Mouse (Mus musculus) neural tube, embryonic 14.5 days (tissue): ENCODE measurements around the gene Tarbp1. TPM values are rescaled to one million over a fixed set of nuclear protein-coding genes. Genes with fewer than 3 reads are reported as not detected.

Experiments used
- ATAC-seq: fragments of 200-750 bp; cut with Nextera tagmentation; 2 replicates; pipeline ENCODE4 v1.8.0; 2017; ENCODE audit warnings: low read depth, mild to moderate bottlenecking, moderate TSS enrichment, moderate library complexity
- H3K27ac ChIP-seq: fragments of 300-500 bp; sonication (generic); 2 replicates; pipeline ENCODE4 v1.5.1; 2014; ENCODE audit warnings: low read depth, mild to moderate bottlenecking, control low read depth, low read length, moderate library complexity, mixed read lengths
- H3K27me3 ChIP-seq: fragments of 300-500 bp; sonication (generic); 2 replicates; pipeline ENCODE4 v1.6.1; 2014; ENCODE audit warnings: low read length; ENCODE audit not compliant: control insufficient read depth, insufficient read depth
- H3K36me3 ChIP-seq: fragments of 300-500 bp; sonication (generic); 2 replicates; pipeline ENCODE4 v1.6.1; 2014; ENCODE audit warnings: low read length, mixed read lengths; ENCODE audit not compliant: control insufficient read depth, insufficient read depth
- H3K4me1 ChIP-seq: fragments of 300-500 bp; sonication (generic); 2 replicates; pipeline ENCODE4 v1.6.1; 2014; ENCODE audit warnings: low read length; ENCODE audit not compliant: control insufficient read depth, insufficient read depth
- H3K4me2 ChIP-seq: fragments of 300-500 bp; sonication (generic); 2 replicates; pipeline ENCODE4 v1.6.1; 2014; ENCODE audit warnings: mild to moderate bottlenecking, low read depth, low read length, control low read depth
- H3K4me3 ChIP-seq: fragments of 300-500 bp; sonication (generic); 2 replicates; pipeline ENCODE4 v1.5.1; 2014; ENCODE audit warnings: low read depth, low read length, control low read depth, mixed read lengths
- H3K9ac ChIP-seq: fragments of 300-500 bp; sonication (generic); replicated peaks from 2 replicates; pipeline ENCODE4 v1.6.1; 2014; ENCODE audit warnings: low read depth, mild to moderate bottlenecking, control low read depth, low read length, mixed read lengths
- H3K9me3 ChIP-seq: fragments of 300-500 bp; sonication (generic); 2 replicates; pipeline ENCODE4 v1.6.1; 2016; ENCODE audit warnings: low read length; ENCODE audit not compliant: control insufficient read depth
- WGBS: fragments of 180-500 bp; shearing (Covaris S2); extraction: QIAGEN DNeasy Blood & Tissue Kit; methylation state at CpG from one replicate; pipeline ENCODE4 v1.1.7; 2014; 5-methylcytosine and 5-hydroxymethylcytosine counted together
- polyA plus RNA-seq: library from polyadenylated mRNA; unstranded; fragments of >200 nt; fragmentation: Nextera tagmentation; extraction: Ambion mirVana; gene quantifications from 2 replicates; pipeline ENCODE4 v1.2.1, GENCODE M21; 2014

Tarbp1 gene
- polyA plus RNA-seq = 2.7 TPM in 2 replicates

GRCm38 (mm10) chr8:126474299-126475187 is at the start of gene Tarbp1:
Gene Tarbp1, minus strand, starts transcription at chr8:126475065.
- H3K4me1 ChIP-seq = peaks cover 9% of the 10 kb centered on the region
- no peaks in the 10 kb centered on the region for H3K27me3 ChIP-seq
- peaks cover 10% of the 10 kb centered on the region; the same call in 1 of the 2 replicates for H3K36me3 ChIP-seq
- H3K4me2 ChIP-seq = peak within 1 kb of the TSS; percentile 66
- under 1% methylated on average over 118 of the region's 124 CpGs for WGBS
- peak within 1 kb of the TSS; percentile 82 for H3K27ac ChIP-seq
- peak; percentile 94 for ATAC-seq
- peak within 1 kb of the TSS; percentile 86 for H3K4me3 ChIP-seq
- no peaks in the 10 kb centered on the region for H3K9me3 ChIP-seq
- H3K9ac ChIP-seq = peak within 1 kb of the TSS; percentile 64

- Histone ChIP-seq H3K9me3 (no peaks in the 10 kb centered on the region), H3K36me3 (no peaks in the 10 kb centered on the region), H3K9ac (no peak overlapping the region), H3K27me3 (no peaks in the 10 kb centered on the region), H3K27ac (peak overlapping the region; percentile 34; the same call in 1 of the 2 replicates), H3K4me3 (no peak overlapping the region), H3K4me1 (peaks cover 3% of the 10 kb centered on the region; the same call in 1 of the 2 replicates), H3K4me2 (no peak overlapping the region)
- 72% methylated on average over 18 of the region's 18 CpGs for WGBS
- ATAC-seq = no peak
Measured at GRCm38 (mm10) chr8:126524233-126524985, 49.5 kb upstream of the Tarbp1 start.

GRCm38 (mm10) chr8:126523060-126523574 is 48.3 kb upstream of the Tarbp1 start:
- no peaks in the 10 kb centered on the region for H3K9me3 ChIP-seq
- peaks cover 3% of the 10 kb centered on the region; the same call in 1 of the 2 replicates for H3K4me1 ChIP-seq
- no peak overlapping the region for H3K9ac ChIP-seq
- no peaks in the 10 kb centered on the region for H3K36me3 ChIP-seq
- no peak for ATAC-seq
- H3K27ac ChIP-seq = no peak overlapping the region
- H3K4me2 ChIP-seq = no peak overlapping the region
- H3K4me3 ChIP-seq = no peak overlapping the region
- 83% methylated on average over 11 of the region's 11 CpGs for WGBS
- H3K27me3 ChIP-seq = no peaks in the 10 kb centered on the region

- H3K27me3 ChIP-seq = no peaks in the 10 kb centered on the region
- H3K9ac ChIP-seq = no peak overlapping the region
- WGBS = 93% methylated on average over 4 of the region's 4 CpGs
- peaks cover 7% of the 10 kb centered on the region; the same call in 1 of the 2 replicates for H3K4me1 ChIP-seq
- H3K36me3 ChIP-seq = no peaks in the 10 kb centered on the region
- H3K4me3 ChIP-seq = no peak overlapping the region
- no peak overlapping the region for H3K4me2 ChIP-seq
- no peak for ATAC-seq
- no peaks in the 10 kb centered on the region for H3K9me3 ChIP-seq
- no peak overlapping the region for H3K27ac ChIP-seq
Measured at GRCm38 (mm10) chr8:126519447-126519975, 44.6 kb upstream of the Tarbp1 start.

- H3K9ac ChIP-seq = peak overlapping the region; percentile 32; the same call in 1 of the 2 replicates
- no peaks in the 10 kb centered on the region for H3K27me3 ChIP-seq
- 5% methylated on average over 27 of the region's 27 CpGs for WGBS
- H3K27ac ChIP-seq = peak overlapping the region; percentile 87
- H3K9me3 ChIP-seq = no peaks in the 10 kb centered on the region
- peak overlapping the region; percentile 47 for H3K4me2 ChIP-seq
- no peaks in the 10 kb centered on the region for H3K36me3 ChIP-seq
- peak; percentile 84 for ATAC-seq
- peak overlapping the region; percentile 16 for H3K4me3 ChIP-seq
- peaks cover 7% of the 10 kb centered on the region; the same call in 1 of the 2 replicates for H3K4me1 ChIP-seq
Measured at GRCm38 (mm10) chr8:126516620-126517577, 42.0 kb upstream of the Tarbp1 start.

GRCm38 (mm10) chr8:126514011-126514964 is 39.4 kb upstream of the Tarbp1 start:
- Histone ChIP-seq H3K4me1 (peaks cover 7% of the 10 kb centered on the region; the same call in 1 of the 2 replicates), H3K27ac (no peak overlapping the region), H3K27me3 (no peaks in the 10 kb centered on the region), H3K9me3 (no peaks in the 10 kb centered on the region), H3K9ac (no peak overlapping the region), H3K4me2 (no peak overlapping the region), H3K4me3 (no peak overlapping the region), H3K36me3 (no peaks in the 10 kb centered on the region)
- no peak for ATAC-seq
- 77% methylated on average over 10 of the region's 10 CpGs for WGBS

- no peak overlapping the region for H3K27ac ChIP-seq
- no peaks in the 10 kb centered on the region for H3K9me3 ChIP-seq
- H3K4me2 ChIP-seq = no peak overlapping the region
- no peak for ATAC-seq
- no peaks in the 10 kb centered on the region for H3K4me1 ChIP-seq
- no peak overlapping the region for H3K9ac ChIP-seq
- WGBS = 74% methylated on average over 3 of the region's 3 CpGs
- H3K36me3 ChIP-seq = no peaks in the 10 kb centered on the region
- no peaks in the 10 kb centered on the region for H3K27me3 ChIP-seq
- H3K4me3 ChIP-seq = no peak overlapping the region
Measured at GRCm38 (mm10) chr8:126510866-126511265, 36.0 kb upstream of the Tarbp1 start.
